Mouse (Mus musculus) cerebellum, postnatal 10 days (tissue): ENCODE results near the gene Aknad1.

Experiments
- DNase-seq, 2 experiments: peaks; one replicate each; pipeline ENCODE4 v3.0.0; 2021; ENCODE audit warnings: mixed read lengths in 2 of 2

Aknad1 gene

GRCm38 (mm10) chr3:108788455-108788794 is 49.0 kb downstream of the Aknad1 start:
- DNase-seq: no peak

- DNase-seq: no peak
Observed at GRCm38 (mm10) chr3:108789299-108789698, 49.8 kb downstream of the Aknad1 start.

- no peak for DNase-seq
Observed at GRCm38 (mm10) chr3:108790499-108790898, 51.0 kb downstream of the Aknad1 start.

- DNase-seq: no peak
Observed at GRCm38 (mm10) chr3:108791054-108791706, 51.7 kb downstream of the Aknad1 start.

GRCm38 (mm10) chr3:108792420-108792819 is 53.0 kb downstream of the Aknad1 start:
- no peak for DNase-seq

- no peak for DNase-seq
Observed at GRCm38 (mm10) chr3:108794780-108795179, 55.3 kb downstream of the Aknad1 start.

GRCm38 (mm10) chr3:108795554-108796299 is 56.3 kb downstream of the Aknad1 start:
- DNase-seq: no peak

- DNase-seq: no peak
Observed at GRCm38 (mm10) chr3:108796386-108796785, 56.9 kb downstream of the Aknad1 start.

GRCm38 (mm10) chr3:108797723-108798122 is 58.3 kb downstream of the Aknad1 start:
- no peak for DNase-seq

GRCm38 (mm10) chr3:108798375-108798774 is 58.9 kb downstream of the Aknad1 start:
- DNase-seq: no peak

GRCm38 (mm10) chr3:108805622-108806021 is 66.2 kb downstream of the Aknad1 start:
- no peak for DNase-seq

- DNase-seq: no peak
Observed at GRCm38 (mm10) chr3:108810747-108811263, 71.3 kb downstream of the Aknad1 start.

GRCm38 (mm10) chr3:108815631-108816030 is 76.2 kb downstream of the Aknad1 start:
- DNase-seq: no peak

GRCm38 (mm10) chr3:108830493-108830892 is 91.0 kb downstream of the Aknad1 start:
- DNase-seq: no peak

- DNase-seq: no peak
Observed at GRCm38 (mm10) chr3:108831750-108832149, 92.3 kb downstream of the Aknad1 start.
